Mouse (Mus musculus) macrophage (primary cell): ENCODE data around the gene Lrrc29. TPM values are rescaled to one million over a fixed set of nuclear protein-coding genes. Genes with fewer than 3 reads are reported as not detected.

Source experiments
- H3K27ac ChIP-seq: fragments of 350-480 bp; formaldehyde crosslinking; 2 replicates; pipeline ENCODE4 v1.9.0; 2021
- H3K36me3 ChIP-seq: fragments of 350-480 bp; formaldehyde crosslinking; 2 replicates; pipeline ENCODE4 v1.9.0; 2021; ENCODE audit errors: inconsistent target
- H3K4me3 ChIP-seq: fragments of 350-480 bp; formaldehyde crosslinking; 2 replicates; pipeline ENCODE4 v1.9.0; 2021; ENCODE audit errors: inconsistent target
- H3K79me2 ChIP-seq: fragments of 350-480 bp; formaldehyde crosslinking; 2 replicates; pipeline ENCODE4 v1.9.0; 2021; ENCODE audit errors: inconsistent target
- WGBS: methylation state at CpG from one replicate; pipeline ENCODE4 v1.1.7; 2026; ENCODE audit warnings: inconsistent platforms; ENCODE audit not compliant: missing documents; 5-methylcytosine and 5-hydroxymethylcytosine counted together
- polyA plus RNA-seq: library from polyadenylated mRNA; stranded (reverse); fragments of 250-400 nt; gene quantifications from 3 replicates; pipeline ENCODE4 v1.2.4, GENCODE M21; 2018; ENCODE audit warnings: inconsistent platforms

The Lrrc29 gene
- polyA plus RNA-seq, 1 experiment from 2014 or later, result 0.63 TPM

DNA sequence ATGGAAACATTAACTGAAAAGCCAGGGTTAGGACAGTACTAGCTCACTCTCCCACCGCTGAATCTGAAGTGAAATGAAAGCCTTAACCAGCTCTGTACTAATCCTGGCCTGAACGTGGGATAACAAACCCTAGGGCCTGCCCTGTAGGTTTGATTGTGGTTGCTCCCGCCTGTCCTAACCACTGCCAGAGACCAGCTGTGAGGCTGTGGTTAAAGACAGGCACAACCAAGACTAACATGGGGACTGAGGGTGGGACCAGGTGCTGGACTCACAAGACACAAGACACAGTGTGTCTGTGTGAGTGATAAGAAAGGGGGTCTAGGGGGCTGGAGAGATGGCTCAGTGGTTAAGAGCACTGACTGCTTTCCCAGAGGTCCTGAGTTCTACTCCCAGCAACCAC is 45.5 kb downstream of the Lrrc29 start:
- Histone ChIP-seq H3K36me3 (no peaks in the 10 kb centered on the region), H3K79me2 (no peaks in the 10 kb centered on the region), H3K27ac (no peak overlapping the region), H3K4me3 (no peak overlapping the region)
- 71% methylated on average over 3 of the region's 3 CpGs for WGBS

DNA sequence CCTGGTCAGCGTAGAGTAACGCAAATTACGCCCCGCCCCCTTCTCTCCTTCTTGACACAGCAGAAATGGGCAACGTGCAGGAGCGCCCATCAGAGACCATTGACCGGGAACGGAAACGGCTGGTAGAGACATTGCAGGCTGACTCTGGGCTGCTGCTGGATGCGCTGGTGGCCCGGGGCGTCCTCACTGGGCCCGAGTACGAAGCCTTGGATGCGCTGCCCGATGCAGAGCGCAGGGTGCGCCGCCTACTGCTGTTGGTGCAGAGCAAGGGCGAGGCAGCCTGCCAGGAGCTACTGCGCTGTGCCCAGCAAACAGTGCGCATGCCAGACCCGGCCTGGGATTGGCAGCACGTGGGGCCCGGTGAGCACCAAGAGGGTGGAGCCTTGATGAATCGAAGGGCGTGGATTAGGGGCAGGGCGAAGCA is 47.2 kb downstream of the Lrrc29 start:
- H3K27ac ChIP-seq, result no peak overlapping the region
- no peaks in the 10 kb centered on the region for H3K36me3 ChIP-seq
- 4% methylated on average over 26 of the region's 28 CpGs for WGBS
- H3K4me3 ChIP-seq, result no peak overlapping the region
- no peaks in the 10 kb centered on the region for H3K79me2 ChIP-seq

DNA sequence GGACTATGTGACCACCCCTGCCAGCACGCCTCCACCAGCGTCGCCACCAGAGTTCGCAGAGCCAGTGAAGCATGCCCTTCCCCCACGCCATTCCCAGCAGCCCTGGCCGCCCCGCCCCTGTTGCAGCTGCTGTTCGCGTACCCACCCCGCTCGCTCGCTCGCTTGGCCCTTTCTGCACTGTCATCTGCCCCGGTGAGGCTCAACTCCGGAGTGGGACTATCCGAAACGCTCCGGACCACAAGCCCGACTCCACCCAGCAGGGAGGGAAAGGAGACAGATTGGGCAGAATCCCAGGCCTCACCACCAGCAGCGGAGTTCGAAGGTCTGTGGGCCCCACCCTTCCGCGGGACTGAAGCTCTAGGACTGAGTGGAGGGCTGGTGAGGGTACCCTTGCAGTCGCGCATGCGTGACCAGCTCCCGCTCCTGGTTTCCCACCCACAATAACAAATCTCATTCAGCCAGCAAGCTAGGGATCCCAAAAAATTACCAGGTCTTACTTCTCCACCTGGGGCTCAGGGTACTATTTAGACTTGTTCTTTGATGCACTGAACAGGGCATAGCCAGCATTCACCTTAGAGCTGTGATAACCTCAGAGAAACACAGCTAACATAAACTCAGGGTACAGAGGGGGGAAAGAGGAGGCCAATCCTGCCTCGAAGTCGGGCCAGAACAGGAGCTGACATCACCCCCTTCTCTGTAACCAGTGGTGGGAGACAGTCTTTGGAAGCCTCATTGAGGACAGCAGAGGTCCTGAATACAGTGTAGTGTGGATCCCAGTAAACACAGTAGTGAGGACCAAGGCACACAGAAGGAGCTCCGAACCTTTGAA is 49.6 kb downstream of the Lrrc29 start:
- 10% methylated on average over 30 of the region's 30 CpGs for WGBS
- H3K4me3 ChIP-seq, result no peak overlapping the region

DNA sequence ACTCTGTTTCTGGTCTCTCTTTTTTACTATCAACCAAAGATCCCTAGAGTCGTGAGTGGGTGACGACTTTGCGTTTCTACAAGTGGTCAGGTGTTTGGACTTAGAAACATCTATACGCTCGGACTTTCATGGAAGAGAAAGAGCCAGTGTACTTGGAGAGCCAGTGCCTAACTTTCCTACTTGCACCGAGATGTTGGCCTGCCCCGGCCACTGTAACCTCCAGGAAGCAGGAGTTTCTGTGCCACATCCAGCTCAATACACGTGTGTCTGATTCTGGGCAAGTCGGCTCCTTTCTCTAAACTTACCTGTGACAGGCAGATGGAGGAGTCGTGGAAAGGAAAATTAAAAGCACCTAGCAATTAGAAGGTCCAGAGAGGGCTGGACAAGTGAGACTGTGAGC is 50.2 kb downstream of the Lrrc29 start, which contains the start of gene Nol3:
TSS of gene Nol3 (plus strand) at position 301 of the 400 bp plus-strand sequence.
- H3K36me3 ChIP-seq, result no peaks in the 10 kb centered on the region
- 11% methylated on average over 10 of the region's 10 CpGs for WGBS
- no peak within 1 kb of the TSS for H3K27ac ChIP-seq
- H3K4me3 ChIP-seq, result no peak within 1 kb of the TSS
- no peaks in the 10 kb centered on the region for H3K79me2 ChIP-seq

More for the DNA sequence above, 49.6 kb downstream of the Lrrc29 start:
- no peaks in the 10 kb centered on the region for H3K79me2 ChIP-seq
- no peaks in the 10 kb centered on the region for H3K36me3 ChIP-seq
- H3K27ac ChIP-seq, result no peak overlapping the region

DNA sequence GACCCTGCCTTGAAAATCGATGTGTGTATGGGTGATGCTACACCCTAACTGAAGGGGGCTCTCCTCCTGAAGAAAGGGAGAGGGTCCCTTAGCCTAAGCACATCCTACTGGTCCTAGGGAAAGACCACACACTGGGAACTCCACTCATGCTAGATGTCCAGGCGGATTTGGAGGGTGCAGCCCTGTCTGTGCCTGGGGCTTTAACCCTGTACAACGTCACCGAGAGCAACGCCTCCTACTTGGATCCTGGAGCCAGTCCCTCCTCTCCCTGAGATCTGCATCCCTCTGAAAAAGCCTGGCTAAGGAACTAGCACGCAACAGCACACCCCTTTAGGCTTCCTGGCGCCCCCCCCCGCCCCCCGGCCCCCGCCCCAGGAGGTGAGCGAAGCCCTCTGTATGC is 50.7 kb downstream of the Lrrc29 start:
- Histone ChIP-seq H3K4me3 (no peak overlapping the region), H3K27ac (no peak overlapping the region), H3K36me3 (no peaks in the 10 kb centered on the region), H3K79me2 (no peaks in the 10 kb centered on the region)
- WGBS, result 24% methylated on average over 10 of the region's 11 CpGs

DNA sequence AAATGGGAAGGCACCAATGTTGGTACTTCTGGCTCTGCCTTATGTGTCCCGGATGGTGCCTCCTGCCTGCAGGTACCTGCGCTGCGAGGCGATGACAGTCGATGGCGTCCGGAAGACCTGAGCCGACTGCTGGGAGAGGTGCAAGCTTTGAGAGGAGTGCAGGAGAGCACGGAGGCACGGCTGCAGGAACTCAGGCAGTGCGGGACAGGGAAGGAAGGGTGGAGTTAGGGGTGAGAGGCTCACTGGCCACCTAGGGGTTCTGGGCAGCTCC is 55.2 kb downstream of the Lrrc29 start:
- Histone ChIP-seq H3K36me3 (peaks cover 10% of the 10 kb centered on the region; the same call in 1 of the 2 replicates), H3K79me2 (no peaks in the 10 kb centered on the region), H3K27ac (no peak overlapping the region), H3K4me3 (no peak overlapping the region)
- 42% methylated on average over 11 of the region's 11 CpGs for WGBS

DNA sequence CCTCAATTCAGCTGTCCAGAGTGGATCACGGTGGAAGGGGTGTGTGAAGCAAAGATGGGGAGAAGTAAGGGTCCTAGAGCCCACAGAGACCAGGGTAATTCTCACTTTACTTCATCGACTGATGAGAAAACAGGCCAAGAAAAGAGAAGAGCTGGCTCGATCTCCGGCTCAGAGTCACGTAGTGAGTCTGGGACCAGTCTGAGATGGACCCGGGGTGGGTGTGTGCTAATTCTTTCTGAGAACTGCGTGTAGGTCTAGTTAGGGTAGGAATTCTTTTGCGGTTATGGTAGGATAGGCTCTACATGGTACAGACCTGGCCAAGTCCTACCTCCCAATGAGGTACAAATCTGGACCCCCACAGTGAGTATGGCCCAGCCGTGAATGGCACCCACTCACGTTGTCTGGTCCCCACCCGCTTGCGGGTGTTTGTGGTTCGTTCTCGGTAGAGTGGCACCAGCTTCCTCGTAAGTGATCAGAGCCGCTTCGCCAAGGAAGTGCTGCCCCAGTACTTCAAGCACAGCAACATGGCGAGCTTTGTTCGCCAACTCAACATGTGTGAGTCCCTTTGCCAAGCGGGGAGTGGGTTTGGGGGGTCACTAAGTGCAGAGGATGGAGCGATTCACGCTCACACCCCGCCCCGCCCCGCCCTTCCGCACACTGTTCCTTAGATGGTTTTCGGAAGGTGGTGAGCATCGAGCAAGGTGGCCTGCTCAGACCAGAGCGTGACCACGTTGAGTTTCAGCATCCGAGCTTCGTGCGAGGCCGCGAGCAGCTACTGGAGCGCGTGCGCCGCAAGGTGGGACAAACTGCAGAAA is 55.8 kb downstream of the Lrrc29 start:
- Histone ChIP-seq H3K4me3 (peak overlapping the region; percentile 18), H3K79me2 (no peaks in the 10 kb centered on the region)

DNA sequence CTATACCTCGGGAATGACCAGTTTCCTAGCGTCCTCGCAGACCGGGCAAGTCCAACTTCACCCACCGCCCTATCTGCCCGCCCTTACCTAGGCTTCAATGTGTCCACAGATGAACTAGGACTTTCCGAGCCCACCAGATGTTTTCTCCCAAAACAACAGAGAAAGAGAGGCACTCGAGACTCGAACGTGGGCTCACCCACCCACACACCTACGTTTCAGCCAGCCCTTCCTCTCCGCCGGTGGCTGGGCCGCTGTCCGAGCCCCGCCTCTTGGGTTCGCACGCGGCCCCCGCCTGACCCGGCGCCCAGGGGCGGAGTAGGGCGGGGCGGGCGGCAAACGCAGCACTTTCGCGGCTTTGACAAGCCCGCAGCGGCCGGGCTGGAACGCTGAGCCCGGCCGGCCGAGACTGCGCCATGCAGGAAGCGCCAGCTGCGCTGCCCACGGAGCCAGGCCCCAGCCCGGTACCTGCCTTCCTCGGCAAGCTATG is 56.6 kb downstream of the Lrrc29 start, which contains the start of gene Hsf4:
TSS of gene Hsf4 (plus strand) at position 341 of the 487 bp plus-strand sequence.
- Histone ChIP-seq H3K27ac (no peak within 1 kb of the TSS), H3K4me3 (peak within 1 kb of the TSS; percentile 18), H3K79me2 (no peaks in the 10 kb centered on the region), H3K36me3 (peaks cover 10% of the 10 kb centered on the region; the same call in 1 of the 2 replicates)
- WGBS, result 3% methylated on average over 39 of the region's 42 CpGs

More for the DNA sequence above, 55.8 kb downstream of the Lrrc29 start:
- WGBS, result 26% methylated on average over 38 of the region's 39 CpGs
- Histone ChIP-seq H3K27ac (no peak overlapping the region), H3K36me3 (peaks cover 10% of the 10 kb centered on the region; the same call in 1 of the 2 replicates)

DNA sequence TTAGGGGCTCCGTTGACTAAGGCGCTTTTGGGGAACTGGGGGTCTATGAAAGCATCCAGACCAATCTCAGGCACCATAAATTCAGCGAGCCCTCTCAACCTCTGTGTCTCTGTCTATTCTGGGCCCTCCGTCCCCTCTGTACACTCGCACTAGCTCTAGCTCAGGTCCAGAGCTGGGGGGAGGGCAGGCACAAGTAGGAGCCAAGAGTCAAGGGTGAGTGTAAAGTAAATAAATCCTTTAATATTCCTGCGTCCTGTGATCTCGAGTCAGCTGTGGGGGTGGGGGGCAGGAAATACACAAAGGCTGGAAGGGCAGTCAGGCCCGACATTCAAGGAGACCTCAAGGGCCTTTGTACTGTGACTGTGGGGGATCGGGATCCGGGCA is 57.0 kb downstream of the Lrrc29 start:
- Histone ChIP-seq H3K79me2 (peaks cover 2% of the 10 kb centered on the region; the same call in 1 of the 2 replicates), H3K27ac (no peak overlapping the region), H3K36me3 (peaks cover 10% of the 10 kb centered on the region; the same call in 1 of the 2 replicates), H3K4me3 (no peak overlapping the region; the same call in 1 of the 2 replicates)
- WGBS, result 34% methylated on average over 10 of the region's 10 CpGs

DNA sequence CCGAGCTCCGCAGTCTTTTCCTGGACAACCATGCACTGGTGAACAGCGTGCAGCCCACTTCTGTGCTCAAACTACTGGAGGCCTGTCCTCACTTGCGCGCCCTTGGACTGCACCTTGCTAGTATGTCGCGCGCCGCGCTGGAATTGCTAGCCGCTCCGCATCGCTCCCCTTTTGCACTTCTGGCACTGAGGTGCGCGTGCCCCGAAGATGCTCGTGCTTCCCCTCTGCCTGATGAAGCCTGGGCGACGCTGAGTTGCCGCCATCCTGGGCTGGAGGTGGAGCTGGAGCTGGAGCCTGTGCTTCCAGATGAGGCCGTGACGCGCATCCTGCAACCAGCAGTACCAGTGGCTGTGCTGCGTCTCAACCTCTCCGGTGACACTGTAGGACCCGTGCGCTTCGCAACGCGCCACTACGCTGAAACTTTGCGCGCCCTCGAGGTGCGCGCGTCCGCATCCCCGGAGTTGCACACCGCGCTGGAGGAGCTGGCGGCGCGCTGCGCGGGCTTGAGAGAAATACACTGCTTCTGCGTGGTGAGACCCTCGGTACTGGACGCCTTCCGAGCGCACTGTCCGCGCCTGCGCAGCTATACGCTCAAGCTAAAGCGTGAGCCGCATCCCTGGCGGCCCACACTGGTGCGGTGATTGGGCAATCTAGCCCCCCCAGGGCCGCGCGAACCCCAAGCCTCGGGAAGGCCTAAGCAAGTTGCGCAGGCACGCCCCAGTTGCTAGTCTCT is 57.6 kb downstream of the Lrrc29 start:
- Histone ChIP-seq H3K4me3 (no peak overlapping the region), H3K27ac (no peak overlapping the region), H3K79me2 (peaks cover 7% of the 10 kb centered on the region; the same call in 1 of the 2 replicates), H3K36me3 (peaks cover 10% of the 10 kb centered on the region; the same call in 1 of the 2 replicates)
- WGBS, result 60% methylated on average over 65 of the region's 65 CpGs

DNA sequence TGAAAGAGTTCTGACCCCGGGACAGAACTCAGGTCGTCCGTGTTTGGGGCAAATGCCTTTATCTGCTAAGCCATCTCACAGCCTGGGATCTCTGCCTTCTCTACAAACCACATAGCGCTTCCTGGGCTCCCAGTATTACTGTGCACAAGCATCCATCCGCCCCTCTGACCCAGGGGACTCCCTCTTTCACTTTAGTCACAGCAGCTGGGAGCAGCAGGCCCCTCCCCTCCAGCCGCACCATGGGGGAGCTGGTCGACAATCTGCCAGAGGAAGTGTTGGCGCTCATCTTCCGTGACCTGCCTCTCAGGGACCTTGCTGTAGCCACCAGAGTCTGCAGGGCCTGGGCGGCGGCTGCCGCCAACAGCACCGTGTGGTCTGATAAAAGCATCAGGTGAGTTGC is 59.3 kb downstream of the Lrrc29 start:
- H3K36me3 ChIP-seq, result peaks cover 10% of the 10 kb centered on the region; the same call in 1 of the 2 replicates
- WGBS, result 84% methylated on average over 13 of the region's 13 CpGs
- H3K79me2 ChIP-seq, result peaks cover 16% of the 10 kb centered on the region; the same call in 1 of the 2 replicates
- H3K4me3 ChIP-seq, result no peak overlapping the region
- no peak overlapping the region for H3K27ac ChIP-seq

DNA sequence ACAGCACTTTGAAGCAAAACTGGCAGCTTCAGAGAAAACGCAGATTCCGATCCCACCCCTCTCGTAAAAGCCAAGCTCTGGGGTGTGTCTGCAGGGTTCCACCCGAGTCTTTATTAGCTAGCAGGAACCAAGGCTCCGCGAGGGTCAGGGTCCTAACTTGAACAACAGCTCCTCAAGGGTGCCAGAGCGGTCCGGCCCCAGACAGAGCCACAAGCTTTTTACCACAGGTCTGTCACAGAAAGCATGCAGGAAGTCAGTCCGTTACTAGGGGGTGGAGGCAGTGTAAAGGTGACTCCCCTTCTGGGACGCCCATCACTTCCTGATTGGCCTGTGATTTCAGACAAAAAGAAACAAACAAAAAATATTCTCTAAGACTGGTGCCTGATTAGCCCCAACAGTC is 61.0 kb downstream of the Lrrc29 start:
- peak overlapping the region; percentile 95 for H3K4me3 ChIP-seq
- H3K36me3 ChIP-seq, result peaks cover 10% of the 10 kb centered on the region; the same call in 1 of the 2 replicates
- H3K79me2 ChIP-seq, result peaks cover 16% of the 10 kb centered on the region; the same call in 1 of the 2 replicates
- WGBS, result 2% methylated on average over 10 of the region's 10 CpGs
- H3K27ac ChIP-seq, result peak overlapping the region; percentile 55

DNA sequence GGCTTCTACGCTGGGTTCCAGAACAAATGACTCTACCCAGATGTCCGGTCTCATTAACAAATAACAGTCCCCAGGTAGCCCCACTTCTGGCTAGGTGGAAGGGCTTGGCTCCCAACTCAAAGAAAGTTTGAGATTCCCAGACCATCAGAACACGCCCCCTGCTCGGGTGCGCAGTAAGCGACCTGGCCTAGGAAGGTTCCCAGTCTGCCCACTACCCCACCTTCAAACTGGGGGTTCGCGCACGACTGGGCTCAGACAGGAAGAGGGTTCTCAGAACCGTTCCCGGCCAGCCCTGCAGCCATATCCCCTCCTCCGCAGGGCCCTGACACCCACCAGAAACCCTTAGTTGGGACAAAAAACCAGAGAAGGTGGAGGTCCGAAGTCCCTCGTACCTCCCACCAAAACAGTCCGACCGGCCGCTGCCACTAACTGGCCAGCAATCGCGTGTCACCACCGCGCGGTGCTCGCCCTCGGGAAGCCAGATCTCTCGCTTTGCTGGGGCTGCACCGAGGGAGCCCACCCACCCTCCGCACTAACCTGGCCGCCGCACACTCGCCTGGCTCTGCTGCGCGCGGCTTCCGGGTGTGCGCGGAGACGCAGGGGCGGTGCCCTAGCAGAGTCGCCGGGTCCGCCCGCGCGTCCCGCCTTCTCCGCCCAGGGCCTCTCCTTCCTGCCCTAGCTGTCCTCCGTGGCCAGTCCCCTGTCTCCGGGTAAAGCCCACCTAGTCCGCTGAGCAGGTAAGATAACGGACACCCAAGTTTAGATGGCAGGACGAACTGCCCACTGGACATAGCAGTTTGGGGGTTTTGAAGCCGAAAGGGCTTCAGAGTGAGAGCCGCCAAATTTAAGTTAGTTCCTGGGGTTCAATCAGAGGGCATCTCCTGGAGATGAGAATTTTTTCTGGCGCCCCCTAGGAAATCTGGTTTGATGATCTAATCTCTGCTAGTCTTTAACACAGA is 61.8 kb downstream of the Lrrc29 start, which contains the start of the genes Tradd and Fbxl8:
TSS of gene Tradd (minus strand) at position 586 of the 959 bp plus-strand sequence.
TSS of gene Fbxl8 (plus strand) at position 625 of the 959 bp plus-strand sequence.
- H3K4me3 ChIP-seq, result peak within 1 kb of the TSS; percentile 95
- peak within 1 kb of the TSS; percentile 55 for H3K27ac ChIP-seq
- H3K36me3 ChIP-seq, result peaks cover 10% of the 10 kb centered on the region; the same call in 1 of the 2 replicates
- 1% methylated on average over 54 of the region's 54 CpGs for WGBS
- peaks cover 16% of the 10 kb centered on the region; the same call in 1 of the 2 replicates for H3K79me2 ChIP-seq
